Mouse (Mus musculus): ENCODE measurements around the gene Slc25a3. TPM values are rescaled to one million over a fixed set of nuclear protein-coding genes. Genes with fewer than 3 reads are reported as not detected.

Slc25a3 gene
- total RNA-seq, 2 experiments from 2014 or later = 1,954 to 1,992 TPM

DNA sequence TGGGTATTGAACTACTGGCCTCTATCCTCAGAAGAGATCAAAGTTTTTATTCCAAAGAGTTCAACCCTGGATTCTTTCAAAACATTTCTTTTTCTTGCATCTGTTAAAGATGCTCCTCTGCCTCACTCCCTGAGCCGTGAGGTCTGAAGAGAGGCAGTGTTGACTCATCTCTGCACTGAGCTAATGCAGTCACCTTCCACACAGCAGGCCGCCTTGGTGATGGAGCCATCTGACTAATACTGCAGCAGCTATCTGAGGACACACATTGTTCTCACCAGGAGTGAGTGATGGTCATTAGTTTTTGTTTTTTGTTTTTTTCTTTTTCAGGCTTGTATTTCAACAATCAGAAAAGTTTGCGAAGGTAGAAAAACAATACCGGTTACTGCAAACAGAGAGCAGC lies 31.0 kb downstream of the Slc25a3 start:
- DNase-seq = no peak

GRCm38 (mm10) chr10:91083393-91083927 lies 40.4 kb downstream of the Slc25a3 start:
- DNase-seq = no peak

DNA sequence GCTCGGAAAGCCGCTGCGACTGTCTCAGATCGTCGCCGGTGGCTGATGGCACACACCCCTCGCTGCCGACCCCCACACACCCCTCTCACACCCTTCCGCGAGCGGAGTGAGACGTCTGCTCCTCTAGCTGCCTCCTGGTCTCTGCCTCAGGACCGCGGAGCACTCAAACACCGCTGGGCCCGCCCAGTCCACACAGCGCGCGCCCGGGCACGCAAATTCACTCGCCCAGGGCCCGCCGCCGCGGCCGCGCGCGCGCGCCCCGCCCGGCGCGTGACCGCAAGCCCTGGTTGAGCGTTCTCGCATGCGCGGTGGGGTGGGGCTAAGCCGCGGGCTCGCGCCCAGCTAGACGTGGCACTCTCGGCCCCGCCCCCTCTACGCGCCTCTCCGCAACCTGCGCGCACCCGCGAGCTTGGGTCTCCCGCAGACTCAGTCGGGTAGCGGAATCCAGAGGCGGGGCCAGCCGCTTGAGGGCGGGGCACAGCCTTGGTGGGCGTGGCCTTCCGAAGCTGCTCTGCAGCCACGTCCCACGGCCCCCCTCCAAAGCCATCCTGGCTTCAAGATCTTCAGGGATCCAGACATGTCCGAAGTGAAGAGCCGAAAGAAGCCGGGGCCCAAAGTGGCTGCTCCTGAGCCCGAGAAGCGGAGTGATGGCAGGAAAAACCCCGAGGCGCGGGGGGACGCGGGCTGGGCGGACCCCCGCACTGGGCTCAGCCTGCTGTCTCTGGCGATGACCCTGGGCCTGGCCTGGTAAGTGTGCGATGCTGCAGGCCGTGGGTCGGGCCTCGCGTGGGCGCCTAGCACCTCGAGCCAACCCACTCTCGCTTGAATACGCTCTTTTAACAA lies 41.1 kb downstream of the Slc25a3 start, which contains the start of the genes Apaf1 and Ikbip:
Gene Apaf1 (minus strand): TSS at position 221 of the 843 bp plus-strand sequence.
Gene Ikbip (plus strand): TSS at position 391 of the 843 bp plus-strand sequence.
- peak; percentile 100 for DNase-seq

- DNase-seq = no peak
These were observed 41.8 kb downstream of the Slc25a3 start for GRCm38 (mm10) chr10:91081959-91082507.

GRCm38 (mm10) chr10:91080540-91080939 lies 43.3 kb downstream of the Slc25a3 start:
- no peak for DNase-seq

DNA sequence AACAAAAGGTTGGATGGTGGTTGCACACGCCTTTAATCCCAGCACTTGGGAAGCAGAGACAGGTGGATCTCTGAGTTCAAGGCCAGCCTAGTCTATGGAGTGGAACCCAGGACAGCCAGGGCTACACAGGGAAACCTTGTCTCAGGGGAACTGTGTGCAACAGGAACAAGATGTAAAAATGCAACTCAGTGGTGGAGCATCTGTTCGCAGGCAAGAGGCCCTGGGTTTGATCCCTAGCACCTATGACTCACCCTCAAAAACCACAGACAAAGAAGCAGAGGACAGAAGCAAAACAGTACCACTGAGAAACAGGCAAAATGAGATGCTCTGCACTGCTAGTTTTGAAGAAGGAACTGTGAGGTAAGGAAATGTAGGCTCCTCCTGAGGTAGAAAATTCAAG lies 47.2 kb downstream of the Slc25a3 start:
- no peak for DNase-seq

DNA sequence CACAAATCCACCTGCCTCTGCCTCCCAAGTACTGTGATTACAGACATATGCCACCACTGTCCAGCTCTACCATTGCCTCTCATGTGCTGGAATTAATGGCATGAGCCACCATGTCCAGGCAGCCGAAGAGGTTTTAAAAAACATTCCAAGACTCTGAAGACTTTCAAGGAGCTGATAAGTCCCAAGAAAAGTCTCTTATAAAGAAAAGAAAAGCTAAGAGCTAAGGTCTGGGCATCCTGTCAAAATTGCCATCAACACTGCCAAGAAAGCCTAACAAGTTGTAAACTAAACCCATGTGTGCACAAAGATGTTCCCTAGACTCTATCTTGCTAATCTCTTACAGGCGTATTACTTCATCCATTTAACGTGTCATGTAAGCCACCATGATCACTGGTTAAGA lies 50.5 kb downstream of the Slc25a3 start:
- peak; percentile 38 for DNase-seq

GRCm38 (mm10) chr10:91071768-91072167 lies 52.1 kb downstream of the Slc25a3 start:
- DNase-seq = no peak

Other genes starting within 250 kb of the Slc25a3 start
- 10 to 100 TPM; 18.1 to 19.9 TPM for gene Apaf1, start 41.3 kb downstream of the Slc25a3 start, total RNA-seq (2021)
- gene Ikbip, start 41.1 kb downstream of the Slc25a3 start, total RNA-seq (2021) = 10 to 100 TPM; 25.2 to 25.3 TPM
- gene Tmpo, start 57.3 kb upstream of the Slc25a3 start, total RNA-seq (2021) = 100 to 1,000 TPM; 186 to 192 TPM

All from heart, postnatal 4 days (tissue).